Mouse (Mus musculus) midbrain, embryonic 16.5 days (tissue): ENCODE measurements at regions not wholly inside any gene's neighbourhood (a gene's known extent, or its start where the extent isn't known, plus 50 kb on each side); places are given as distances from the start of the nearest gene placed in this dataset.
A peak's percentile ranks its signal among the peaks of the same experiment; 100 is the strongest.
"Not testable (repeated sequence)": the region's sequence is repeated elsewhere in the genome, so short reads cannot be mapped to it uniquely, and the experiment has no call there.

ENCODE experiments used
- ATAC-seq: fragments of 200-750 bp; cut with Nextera tagmentation; 2 replicates; pipeline ENCODE4 v1.8.0; 2017; ENCODE audit warnings: moderate TSS enrichment
- H3K27ac ChIP-seq: fragments of 300-500 bp; sonication (generic); 2 replicates; pipeline ENCODE4 v1.5.1; 2014; ENCODE audit warnings: mild to moderate bottlenecking, low read length, mixed read lengths
- H3K27me3 ChIP-seq: fragments of 300-500 bp; sonication (generic); 2 replicates; pipeline ENCODE4 v1.6.1; 2014; ENCODE audit warnings: low read depth, low read length, mixed read lengths; ENCODE audit not compliant: control insufficient read depth, insufficient read depth
- H3K36me3 ChIP-seq: fragments of 300-500 bp; sonication (generic); 2 replicates; pipeline ENCODE4 v1.6.1; 2014; ENCODE audit warnings: mild to moderate bottlenecking, low read length, moderate library complexity, mixed read lengths; ENCODE audit not compliant: control insufficient read depth, insufficient read depth
- H3K4me1 ChIP-seq: fragments of 300-500 bp; sonication (generic); 2 replicates; pipeline ENCODE4 v1.6.1; 2014; ENCODE audit warnings: mild to moderate bottlenecking, low read length, mixed read lengths; ENCODE audit not compliant: control insufficient read depth, insufficient read depth
- H3K4me2 ChIP-seq: fragments of 300-500 bp; sonication (generic); 2 replicates; pipeline ENCODE4 v1.6.1; 2014; ENCODE audit warnings: mild to moderate bottlenecking, low read length, mixed read lengths
- H3K4me3 ChIP-seq: fragments of 300-500 bp; sonication (generic); 2 replicates; pipeline ENCODE4 v1.5.1; 2014; ENCODE audit warnings: low read depth, mild to moderate bottlenecking, low read length, moderate library complexity, mixed read lengths
- H3K9ac ChIP-seq: fragments of 300-500 bp; sonication (generic); 2 replicates; pipeline ENCODE4 v1.6.1; 2014; ENCODE audit warnings: low read depth, low read length, mixed read lengths
- H3K9me3 ChIP-seq: fragments of 300-500 bp; sonication (generic); replicated peaks from 2 replicates; pipeline ENCODE4 v1.6.1; 2014; ENCODE audit warnings: mild to moderate bottlenecking, low read length, mixed read lengths; ENCODE audit not compliant: control insufficient read depth, poor library complexity, severe bottlenecking
- WGBS: fragments of 180-500 bp; shearing (Covaris S2); extraction: QIAGEN DNeasy Blood & Tissue Kit; methylation state at CpG from one replicate; pipeline ENCODE4 v1.1.7; 2014; 5-methylcytosine and 5-hydroxymethylcytosine counted together

GRCm38 (mm10) chr17:10150403-10150689 is 169.3 kb downstream of the Qk start:
- H3K36me3 ChIP-seq, H3K9ac ChIP-seq, ATAC-seq, H3K27ac ChIP-seq, H3K4me3 ChIP-seq, H3K27me3 ChIP-seq, H3K4me2 ChIP-seq, H3K4me1 ChIP-seq, H3K9me3 ChIP-seq: not testable (repeated sequence)
- 95% methylated on average over 2 of the region's 2 CpGs for WGBS

- Histone ChIP-seq H3K4me2 (no peak overlapping the region), H3K27me3 (no peaks in the 10 kb centered on the region), H3K27ac (no peak overlapping the region), H3K36me3 (no peaks in the 10 kb centered on the region), H3K9me3 (no peaks in the 10 kb centered on the region), H3K4me3 (no peak overlapping the region), H3K4me1 (peaks cover 7% of the 10 kb centered on the region), H3K9ac (no peak overlapping the region)
- no peak for ATAC-seq
- 64% methylated on average over 8 of the region's 8 CpGs for WGBS
Measured at GRCm38 (mm10) chr17:10149682-10150402, 169.8 kb downstream of the Qk start.

GRCm38 (mm10) chr17:10147106-10147505 is 172.5 kb downstream of the Qk start:
- no peaks in the 10 kb centered on the region for H3K27me3 ChIP-seq
- H3K9me3 ChIP-seq, result no peaks in the 10 kb centered on the region; the same call in 1 of the 2 replicates
- WGBS, result 9% methylated on average over 8 of the region's 8 CpGs
- H3K4me1 ChIP-seq, result 0 out of 2 replicates have a peak, but pooled peaks cover 3% of the 10 kb centered on the region
- H3K4me3 ChIP-seq, result no peak overlapping the region
- no peaks in the 10 kb centered on the region for H3K36me3 ChIP-seq
- ATAC-seq, result peak; percentile 82
- no peak overlapping the region for H3K9ac ChIP-seq
- no peak overlapping the region for H3K27ac ChIP-seq
- H3K4me2 ChIP-seq, result no peak overlapping the region

- 66% methylated on average over 3 of the region's 3 CpGs for WGBS
- H3K27me3 ChIP-seq, result no peaks in the 10 kb centered on the region
- no peak overlapping the region for H3K9ac ChIP-seq
- H3K27ac ChIP-seq, result no peak overlapping the region
- no peaks in the 10 kb centered on the region for H3K36me3 ChIP-seq
- H3K9me3 ChIP-seq, result no peaks in the 10 kb centered on the region; the same call in 1 of the 2 replicates
- H3K4me2 ChIP-seq, result no peak overlapping the region
- no peak overlapping the region for H3K4me3 ChIP-seq
- no peak for ATAC-seq
- H3K4me1 ChIP-seq, result 0 out of 2 replicates have a peak, but pooled peaks cover 3% of the 10 kb centered on the region
Measured at GRCm38 (mm10) chr17:10146576-10146975, 173.1 kb downstream of the Qk start.

GRCm38 (mm10) chr17:10138847-10139246 is 180.8 kb downstream of the Qk start:
- H3K4me3 ChIP-seq, result no peak overlapping the region
- H3K4me2 ChIP-seq, result no peak overlapping the region
- WGBS, result 60% methylated on average over 3 of the region's 3 CpGs

GRCm38 (mm10) chr17:10138374-10138773 is 181.3 kb downstream of the Qk start:
- peaks cover 2% of the 10 kb centered on the region; the same call in 1 of the 2 replicates for H3K9me3 ChIP-seq
- H3K27me3 ChIP-seq, result no peaks in the 10 kb centered on the region
- no peak; the same call in 1 of the 2 replicates for ATAC-seq
- no peaks in the 10 kb centered on the region for H3K36me3 ChIP-seq
- H3K9ac ChIP-seq, result no peak overlapping the region
- no peak overlapping the region for H3K4me2 ChIP-seq
- no peak overlapping the region for H3K4me3 ChIP-seq
- WGBS, result 63% methylated on average over 4 of the region's 4 CpGs
- H3K4me1 ChIP-seq, result peaks cover 3% of the 10 kb centered on the region; the same call in 1 of the 2 replicates
- no peak overlapping the region for H3K27ac ChIP-seq

More at GRCm38 (mm10) chr17:10138847-10139246, 180.8 kb downstream of the Qk start:
- Histone ChIP-seq H3K9me3 (peaks cover 2% of the 10 kb centered on the region; the same call in 1 of the 2 replicates), H3K9ac (no peak overlapping the region), H3K27ac (no peak overlapping the region), H3K36me3 (no peaks in the 10 kb centered on the region), H3K4me1 (peaks cover 3% of the 10 kb centered on the region; the same call in 1 of the 2 replicates), H3K27me3 (no peaks in the 10 kb centered on the region)
- no peak for ATAC-seq

GRCm38 (mm10) chr17:10135111-10135510 is 184.5 kb downstream of the Qk start:
- ATAC-seq, result no peak
- Histone ChIP-seq H3K4me3 (no peak overlapping the region), H3K4me1 (peaks cover 3% of the 10 kb centered on the region; the same call in 1 of the 2 replicates), H3K9me3 (no peaks in the 10 kb centered on the region), H3K36me3 (no peaks in the 10 kb centered on the region), H3K27ac (no peak overlapping the region), H3K27me3 (no peaks in the 10 kb centered on the region), H3K9ac (no peak overlapping the region), H3K4me2 (no peak overlapping the region)
- 73% methylated on average over 2 of the region's 2 CpGs for WGBS

- no peak overlapping the region for H3K4me2 ChIP-seq
- H3K4me1 ChIP-seq, result no peaks in the 10 kb centered on the region
- H3K9me3 ChIP-seq, result no peaks in the 10 kb centered on the region
- ATAC-seq, result no peak
- H3K27me3 ChIP-seq, result no peaks in the 10 kb centered on the region
- no peak overlapping the region for H3K9ac ChIP-seq
- no peak overlapping the region for H3K27ac ChIP-seq
- no peak overlapping the region for H3K4me3 ChIP-seq
- no peaks in the 10 kb centered on the region for H3K36me3 ChIP-seq
- 48% methylated on average over 8 of the region's 8 CpGs for WGBS
Measured at GRCm38 (mm10) chr17:10128591-10128990, 191.1 kb downstream of the Qk start.

GRCm38 (mm10) chr17:10122411-10122810 is 197.2 kb downstream of the Qk start:
- no peak overlapping the region for H3K4me2 ChIP-seq
- no peaks in the 10 kb centered on the region for H3K27me3 ChIP-seq
- WGBS, result 39% methylated on average over 3 of the region's 3 CpGs
- ATAC-seq, result no peak
- peaks cover 4% of the 10 kb centered on the region; the same call in 1 of the 2 replicates for H3K9me3 ChIP-seq
- H3K27ac ChIP-seq, result no peak overlapping the region
- H3K4me3 ChIP-seq, result no peak overlapping the region
- no peaks in the 10 kb centered on the region for H3K36me3 ChIP-seq
- no peaks in the 10 kb centered on the region for H3K4me1 ChIP-seq
- H3K9ac ChIP-seq, result no peak overlapping the region
